Mouse (Mus musculus) lung, postnatal 0 days (tissue): ENCODE data around the gene Ttyh2.

Source experiments
- CTCF ChIP-seq: IDR thresholded peaks from 2 replicates; pipeline ENCODE4 v1.5.1; 2016; ENCODE audit warnings: antibody characterized with exemption, mild to moderate bottlenecking
- EP300 ChIP-seq: IDR thresholded peaks from 2 replicates; pipeline ENCODE4 v1.6.1; 2016; ENCODE audit warnings: antibody characterized with exemption, mild to moderate bottlenecking, control low read depth

GRCm38 (mm10) chr11:114674180-114674579, 1.1 kb upstream of the Ttyh2 start:
- TF ChIP-seq CTCF (no peak), EP300 (no peak)
